Comparison of ENCODE assay signal across 19 mouse cellular contexts in genomic region chr4:44281597-44282265, GRCm38 (mm10). TPM values are rescaled to one million over a fixed set of nuclear protein-coding genes. Genes with fewer than 3 reads are reported as not detected.
DNase-seq lines count a peak whose midpoint lies in the region; ATAC-seq and TF ChIP-seq lines count a peak whose summit lies in the region.
"Had no signal": no experiment of that assay in that cellular context is flagged by ENCODE, and none has a peak within 500 bp of the region (broad histone marks: within the 10 kb centered on the region; RNA-seq: fewer than 3 reads in every experiment).

No protein-coding gene starts in this region.

- H3K36me3 ChIP-seq in C2C12 (ENCODE audit: control insufficient read depth, insufficient read depth), result no peaks in the 10 kb centered on the region
- no peaks in the 10 kb centered on the region for H3K36me3 ChIP-seq in stomach, embryonic 15.5 days
- no peaks in the 10 kb centered on the region for H3K36me3 ChIP-seq in forebrain, postnatal 0 days (ENCODE audit: insufficient read depth)
- H3K36me3 ChIP-seq: heart, embryonic 12.5 days had no signal

- no peak overlapping the region for H3K9ac ChIP-seq in stomach, embryonic 15.5 days
- no peak overlapping the region for H3K9ac ChIP-seq in forebrain, postnatal 0 days
- H3K9ac ChIP-seq: heart, embryonic 12.5 days; liver, embryonic 14.5 days had no signal

- H3K27me3 ChIP-seq in C2C12 (ENCODE audit: control insufficient read depth, insufficient read depth, insufficient read length), result no peaks in the 10 kb centered on the region
- H3K27me3 ChIP-seq in stomach, embryonic 15.5 days (replicated peaks), result no peaks in the 10 kb centered on the region
- H3K27me3 ChIP-seq in forebrain, postnatal 0 days (ENCODE audit: insufficient read depth, low read length), result no peaks in the 10 kb centered on the region
- H3K27me3 ChIP-seq: heart, embryonic 12.5 days had no signal

- H3ac ChIP-seq in C2C12 (ENCODE audit: control insufficient read depth, insufficient read length, low read depth), result no peak overlapping the region

- WGBS in stomach, embryonic 15.5 days, result 62% methylated on average over 7 of the region's 7 CpGs
- 81% methylated on average over 7 of the region's 7 CpGs for WGBS in forebrain, postnatal 0 days

- no peak for TF ChIP-seq CTCF in C2C12 (IDR thresholded peaks at IDR 0.05; ENCODE audit: control insufficient read depth, insufficient read depth, insufficient read length)
- no peak for TF ChIP-seq CTCF in bone marrow macrophage, adult 2 months (IDR thresholded peaks at IDR 0.05; ENCODE audit: low read depth, low read length)
- TF ChIP-seq CTCF in forebrain, postnatal 0 days (IDR thresholded peaks at IDR 0.05; ENCODE audit: low read depth), result no peak
- TF ChIP-seq CTCF in gastrocnemius, adult 2 months (IDR thresholded peaks at IDR 0.05), result no peak

- intact Hi-C loops in gastrocnemius, postnatal 36 days (cut with DNase I), result no loop called here
- intact Hi-C loops in gastrocnemius, adult 2 months (cut with DNase I), result no loop called here

- no peaks in the 10 kb centered on the region for H3K79me2 ChIP-seq in C2C12 (ENCODE audit: control insufficient read depth, insufficient read depth)

- no peak overlapping the region for H3K4me3 ChIP-seq in C2C12 (ENCODE audit: insufficient read depth, poor library complexity, severe bottlenecking)
- H3K4me3 ChIP-seq in bone marrow macrophage, adult 2 months (ENCODE audit: insufficient read depth, low read length), result no peak overlapping the region
- no peak overlapping the region for H3K4me3 ChIP-seq in stomach, embryonic 15.5 days (replicated peaks)
- no peak overlapping the region for H3K4me3 ChIP-seq in forebrain, postnatal 0 days (ENCODE audit: low read depth, low read length)
- H3K4me3 ChIP-seq in gastrocnemius, adult 2 months, result no peak overlapping the region
- H3K4me3 ChIP-seq: heart, embryonic 12.5 days; megakaryocyte, embryonic 14.5 days had no signal

- no peaks in the 10 kb centered on the region for H3K9me3 ChIP-seq in stomach, embryonic 15.5 days
- H3K9me3 ChIP-seq in forebrain, postnatal 0 days (ENCODE audit: low read length), result no peaks in the 10 kb centered on the region
- H3K9me3 ChIP-seq: heart, embryonic 12.5 days had no signal

- peaks cover 17% of the 10 kb centered on the region for H3K4me1 ChIP-seq in bone marrow macrophage, adult 2 months (ENCODE audit: control insufficient read depth, insufficient read depth, low read length)
- H3K4me1 ChIP-seq in stomach, embryonic 15.5 days, result no peaks in the 10 kb centered on the region
- H3K4me1 ChIP-seq in forebrain, postnatal 0 days (ENCODE audit: insufficient read depth), result no peaks in the 10 kb centered on the region
- H3K4me1 ChIP-seq: heart, embryonic 12.5 days; megakaryocyte, embryonic 14.5 days had no signal

- no peak overlapping the region for H3K4me2 ChIP-seq in stomach, embryonic 15.5 days
- H3K4me2 ChIP-seq in forebrain, postnatal 0 days (ENCODE audit: low read depth), result no peak overlapping the region
- H3K4me2 ChIP-seq: heart, embryonic 12.5 days had no signal

- peak; percentile 17 to 64 for DNase-seq in lung, adult 18-20 months
- DNase-seq in lung, postnatal 10 days, result no peak
- DNase-seq in forebrain, postnatal 0 days, result no peak
- DNase-seq in gastrocnemius, postnatal 36 days, result no peak
- no peak for DNase-seq in gastrocnemius, adult 2 months
- DNase-seq: cerebellum, adult 9-11 months; gastrocnemius, postnatal 25 days; heart, postnatal 36 days; kidney, adult 2 months; kidney, postnatal 36 days; thymus, adult 2 months had no signal

- TF ChIP-seq POLR2A in bone marrow macrophage, adult 2 months (IDR thresholded peaks at IDR 0.05; ENCODE audit: borderline replicate concordance, low read depth, low read length), result no peak

- no peak for ATAC-seq in stomach, embryonic 15.5 days (ENCODE audit: insufficient read depth, low FRiP score, low read depth)
- no peak for ATAC-seq in forebrain, postnatal 0 days
- ATAC-seq: hindbrain, embryonic 16.5 days; midbrain, embryonic 16.5 days had no signal

- H3K27ac ChIP-seq in bone marrow macrophage, adult 2 months (ENCODE audit: insufficient read depth, low read depth, low read length), result peak overlapping the region; percentile 63
- peak overlapping the region; percentile 63; the same call in 1 of the 2 replicates for H3K27ac ChIP-seq in stomach, embryonic 15.5 days
- no peak overlapping the region for H3K27ac ChIP-seq in forebrain, postnatal 0 days (ENCODE audit: low read depth, low read length)
- H3K27ac ChIP-seq in gastrocnemius, adult 2 months, result no peak overlapping the region
- H3K27ac ChIP-seq: liver, embryonic 14.5 days had no signal

- H3K79me3 ChIP-seq in C2C12 (ENCODE audit: low read depth), result no peaks in the 10 kb centered on the region

TF ChIP-seq in C2C12, 6 proteins besides CTCF, POLR2A, EP300 and RAD21:
- TF ChIP-seq USF1 (IDR thresholded peaks at IDR 0.05; ENCODE audit: low read depth), result peak; percentile 78
- TF ChIP-seq MAX (IDR thresholded peaks at IDR 0.05), result no peak
- no peak for TF ChIP-seq CEBPB (IDR thresholded peaks at IDR 0.05; ENCODE audit: low read depth)

RNA-seq across cellular contexts. Expression of gene Melk, which starts 18.9 kb away (rescaled TPM):
- 25.0 TPM for polyA plus RNA-seq in C2C12 (2012; fragmentation: generic; extraction: Trizol)
- 15.3 and 17.0 TPM in 2 replicates for polyA plus RNA-seq in bone marrow macrophage, adult 2 months (2012; ENCODE audit: insufficient read depth, insufficient read length, missing spikeins)
- 37.2 and 42.3 TPM in 2 replicates for polyA plus RNA-seq in stomach, embryonic 15.5 days (2015; fragmentation: Nextera tagmentation; extraction: Ambion mirVana)
- total RNA-seq in forebrain, postnatal 0 days (2014; rRNA removed), result 4.2 and 4.5 TPM in 2 replicates
- 4.6 and 4.7 TPM in 2 replicates for polyA plus RNA-seq in forebrain, postnatal 0 days (2015; fragmentation: Nextera tagmentation; extraction: Ambion mirVana)
- total RNA-seq in gastrocnemius, postnatal 36 days (2021), result under 1 TPM; 0.15 to 0.48 TPM
- total RNA-seq in gastrocnemius, adult 2 months (2021), result not detected

RNA-seq across cellular contexts. Expression of gene Rnf38, which starts 48.1 kb away (rescaled TPM):
- polyA plus RNA-seq in C2C12 (2012; fragmentation: generic; extraction: Trizol), result 9.8 TPM
- 65.0 and 80.7 TPM in 2 replicates for polyA plus RNA-seq in bone marrow macrophage, adult 2 months (2012; ENCODE audit: insufficient read depth, insufficient read length, missing spikeins)
- polyA plus RNA-seq in stomach, embryonic 15.5 days (2015; fragmentation: Nextera tagmentation; extraction: Ambion mirVana), result 16.1 and 19.4 TPM in 2 replicates
- 51.4 and 82.7 TPM in 2 replicates for total RNA-seq in forebrain, postnatal 0 days (2014; rRNA removed)
- polyA plus RNA-seq in forebrain, postnatal 0 days (2015; fragmentation: Nextera tagmentation; extraction: Ambion mirVana), result 12.3 and 17.6 TPM in 2 replicates
- total RNA-seq in gastrocnemius, postnatal 36 days (2021), result 10 to 100 TPM; 14.4 to 14.7 TPM
- total RNA-seq in gastrocnemius, adult 2 months (2021), result 10 to 100 TPM; 12.3 to 15.9 TPM

Comparison
In these comparisons a context has a peak if more than half of its experiments do, and no peak if none do; other contexts are left out.
1. DNase-seq: peak in lung, adult 18-20 months (2 of 2); none in lung, postnatal 10 days (single experiment), forebrain, postnatal 0 days (single experiment), gastrocnemius, postnatal 36 days (0 of 2) and gastrocnemius, adult 2 months (single experiment).
2. H3K27ac ChIP-seq: peak in bone marrow macrophage, adult 2 months (single experiment) and stomach, embryonic 15.5 days (single experiment); none in forebrain, postnatal 0 days (single experiment) and gastrocnemius, adult 2 months (single experiment).